Mouse (Mus musculus) adrenal gland, adult 8-10 months (tissue): ENCODE results near the gene Pgm2. TPM values are rescaled to one million over a fixed set of nuclear protein-coding genes. Genes with fewer than 3 reads are reported as not detected.

Experiments used
- microRNA-seq, 2 experiments: library from miRNA; unstranded; fragments of <30 nt; microRNA quantifications; one replicate each; pipeline ENCODE4 v1.2.0; 2022
- total RNA-seq, 4 experiments: library from RNA; stranded (reverse); gene quantifications; 2 replicates each; pipeline ENCODE4 v1.2.4; 2022

The Pgm2 gene
- total RNA-seq, 4 experiments from 2014 or later: 14.6 to 27.4 (median 20.5) TPM

Small RNAs within 50 kb of the gene (microRNA-seq; reads per million reads assigned to microRNA genes)
- gene Gm22395 (0 reads per million in 2 experiments), gene Gm23967 (0 reads per million in 2 experiments)

Other genes with a start within 250 kb of the Pgm2 start
- gene Rell1, start 124.1 kb upstream of the Pgm2 start, total RNA-seq: 100 to 1,000 TPM in 1 of 4 experiments, 10 to 100 TPM in 3; 49.3 to 101 (median 71.5) TPM
- gene Tbc1d1, start 63.4 kb downstream of the Pgm2 start, total RNA-seq: 10 to 100 TPM; 10.2 to 17.7 (median 14.7) TPM